Mouse (Mus musculus) liver, postnatal 0 days (tissue): ENCODE data around the gene Rwdd2a.

Experiments
- CTCF ChIP-seq: sonication (generic); IDR thresholded peaks from 2 replicates; pipeline ENCODE4 v1.5.1; 2016; ENCODE audit warnings: antibody characterized with exemption, low read depth
- EP300 ChIP-seq: IDR thresholded peaks from 2 replicates; pipeline ENCODE4 v1.6.1; 2016; ENCODE audit warnings: antibody characterized with exemption, low read depth, mild to moderate bottlenecking

GRCm38 (mm10) chr9:86553886-86554285 is 17.9 kb upstream of the Rwdd2a start:
- TF ChIP-seq CTCF (no peak), EP300 (no peak)
